Mouse (Mus musculus) limb, embryonic 10.5 days (tissue): ENCODE measurements around the gene Epb41l5. TPM values are rescaled to one million over a fixed set of nuclear protein-coding genes. Genes with fewer than 3 reads are reported as not detected.
A peak's percentile ranks its signal among the peaks of the same experiment; 100 is the strongest.

ENCODE experiments used
- DNase-seq: peaks from one replicate; pipeline ENCODE4 v3.0.0-alpha.2; 2017; ENCODE audit warnings: low spot score
- H3K27ac ChIP-seq: fragments of 300-500 bp; sonication (generic); 2 replicates; pipeline ENCODE4 v1.5.1; 2016; ENCODE audit warnings: mild to moderate bottlenecking
- H3K27me3 ChIP-seq: fragments of 300-500 bp; sonication (generic); 2 replicates; pipeline ENCODE4 v1.6.1; 2016; ENCODE audit warnings: low read depth, mild to moderate bottlenecking; ENCODE audit not compliant: poor library complexity, severe bottlenecking
- H3K36me3 ChIP-seq: fragments of 300-500 bp; sonication (generic); 2 replicates; pipeline ENCODE4 v1.6.1; 2016; ENCODE audit warnings: mild to moderate bottlenecking, moderate library complexity
- H3K4me1 ChIP-seq: fragments of 300-500 bp; sonication (generic); 2 replicates; pipeline ENCODE4 v1.6.1; 2016
- H3K4me3 ChIP-seq: fragments of 300-500 bp; sonication (generic); 2 replicates; pipeline ENCODE4 v1.5.1; 2016; ENCODE audit warnings: mild to moderate bottlenecking, moderate library complexity
- H3K9me3 ChIP-seq: fragments of 300-500 bp; sonication (generic); replicated peaks from 2 replicates; pipeline ENCODE4 v1.6.1; 2016; ENCODE audit warnings: mild to moderate bottlenecking
- WGBS: fragments of 180-500 bp; shearing (Covaris S2); methylation state at CpG from one replicate; pipeline ENCODE4 v1.1.7; 2016; 5-methylcytosine and 5-hydroxymethylcytosine counted together
- polyA plus RNA-seq: library from polyadenylated mRNA; unstranded; fragments of >200 nt; fragmentation: Nextera tagmentation; extraction: Ambion mirVana; gene quantifications from 2 replicates; pipeline ENCODE4 v1.2.1, GENCODE M21; 2016

The Epb41l5 gene
- polyA plus RNA-seq, 1 experiment from 2014 or later = 25.0 TPM

GRCm38 (mm10) chr1:119522726-119523125 lies 126.1 kb downstream of the Epb41l5 start:
- no peak for DNase-seq
- WGBS = 90% methylated on average over 4 of the region's 4 CpGs
- H3K4me1 ChIP-seq = peaks cover 23% of the 10 kb centered on the region
- H3K4me3 ChIP-seq = no peak overlapping the region
- no peaks in the 10 kb centered on the region for H3K27me3 ChIP-seq
- peaks cover 14% of the 10 kb centered on the region for H3K36me3 ChIP-seq
- H3K27ac ChIP-seq = no peak overlapping the region
- peaks cover 4% of the 10 kb centered on the region; the same call in 1 of the 2 replicates for H3K9me3 ChIP-seq

- WGBS = 83% methylated on average over 7 of the region's 7 CpGs
- H3K4me1 ChIP-seq = peaks cover 20% of the 10 kb centered on the region
- no peak overlapping the region for H3K27ac ChIP-seq
- H3K4me3 ChIP-seq = no peak overlapping the region
- no peak for DNase-seq
- no peaks in the 10 kb centered on the region for H3K27me3 ChIP-seq
- H3K9me3 ChIP-seq = no peaks in the 10 kb centered on the region; the same call in 1 of the 2 replicates
- H3K36me3 ChIP-seq = peaks cover 3% of the 10 kb centered on the region
Observed at GRCm38 (mm10) chr1:119521681-119522080, 127.1 kb downstream of the Epb41l5 start.

GRCm38 (mm10) chr1:119521029-119521428 lies 127.8 kb downstream of the Epb41l5 start:
- WGBS = 40% methylated on average over 2 of the region's 2 CpGs
- Histone ChIP-seq H3K27ac (no peak overlapping the region), H3K36me3 (no peaks in the 10 kb centered on the region), H3K9me3 (no peaks in the 10 kb centered on the region), H3K27me3 (no peaks in the 10 kb centered on the region), H3K4me1 (peaks cover 14% of the 10 kb centered on the region), H3K4me3 (no peak overlapping the region)
- DNase-seq = no peak

DNA sequence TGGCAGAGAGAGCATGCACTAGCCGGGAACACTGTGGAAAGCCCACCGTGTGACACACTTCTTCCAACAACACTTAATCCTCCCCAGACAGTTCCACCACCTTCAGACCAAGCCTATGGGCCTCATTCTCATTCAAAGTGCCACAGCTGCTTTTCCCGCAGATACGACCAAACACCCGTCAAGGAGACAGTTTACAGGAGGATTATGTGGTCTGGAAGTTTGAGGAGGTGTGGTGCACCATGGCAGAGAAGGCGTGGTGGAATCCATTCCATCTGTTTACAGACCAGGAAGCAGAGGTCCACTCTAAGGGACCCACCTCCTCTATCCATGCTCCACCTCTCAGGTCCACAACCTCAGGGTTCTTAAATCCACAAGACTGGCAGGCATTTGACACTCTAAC lies 129.5 kb downstream of the Epb41l5 start:
- Histone ChIP-seq H3K4me1 (no peaks in the 10 kb centered on the region), H3K4me3 (no peak overlapping the region), H3K27me3 (no peaks in the 10 kb centered on the region), H3K9me3 (no peaks in the 10 kb centered on the region), H3K36me3 (no peaks in the 10 kb centered on the region), H3K27ac (no peak overlapping the region)
- 66% methylated on average over 6 of the region's 6 CpGs for WGBS
- no peak for DNase-seq

GRCm38 (mm10) chr1:119518786-119519185 lies 130.0 kb downstream of the Epb41l5 start:
- Histone ChIP-seq H3K4me3 (no peak overlapping the region), H3K36me3 (no peaks in the 10 kb centered on the region), H3K4me1 (no peaks in the 10 kb centered on the region), H3K27me3 (no peaks in the 10 kb centered on the region), H3K9me3 (no peaks in the 10 kb centered on the region), H3K27ac (no peak overlapping the region)
- DNase-seq = no peak

- Histone ChIP-seq H3K4me1 (no peaks in the 10 kb centered on the region), H3K27me3 (no peaks in the 10 kb centered on the region), H3K9me3 (no peaks in the 10 kb centered on the region), H3K27ac (no peak overlapping the region), H3K4me3 (no peak overlapping the region), H3K36me3 (no peaks in the 10 kb centered on the region)
- no peak for DNase-seq
- 90% methylated on average over 7 of the region's 7 CpGs for WGBS
Observed at GRCm38 (mm10) chr1:119518060-119518459, 130.7 kb downstream of the Epb41l5 start.

GRCm38 (mm10) chr1:119510857-119511256 lies 137.9 kb downstream of the Epb41l5 start:
- Histone ChIP-seq H3K9me3 (no peaks in the 10 kb centered on the region), H3K4me1 (peaks cover 22% of the 10 kb centered on the region), H3K4me3 (no peak overlapping the region), H3K27ac (peak overlapping the region; percentile 74; the same call in 1 of the 2 replicates), H3K27me3 (0 out of 2 replicates have a peak, but pooled peaks cover 8% of the 10 kb centered on the region), H3K36me3 (no peaks in the 10 kb centered on the region)
- DNase-seq = no peak
- 67% methylated on average over 8 of the region's 8 CpGs for WGBS

GRCm38 (mm10) chr1:119510409-119510808 lies 138.4 kb downstream of the Epb41l5 start:
- peaks cover 25% of the 10 kb centered on the region for H3K4me1 ChIP-seq
- H3K36me3 ChIP-seq = no peaks in the 10 kb centered on the region
- no peak for DNase-seq
- no peaks in the 10 kb centered on the region for H3K9me3 ChIP-seq
- H3K4me3 ChIP-seq = no peak overlapping the region
- H3K27ac ChIP-seq = peak overlapping the region; percentile 74; the same call in 1 of the 2 replicates
- 0 out of 2 replicates have a peak, but pooled peaks cover 8% of the 10 kb centered on the region for H3K27me3 ChIP-seq
- WGBS = 64% methylated on average over 9 of the region's 9 CpGs

GRCm38 (mm10) chr1:119509474-119509873 lies 139.3 kb downstream of the Epb41l5 start:
- H3K27ac ChIP-seq = peak overlapping the region; percentile 74; the same call in 1 of the 2 replicates
- 0 out of 2 replicates have a peak, but pooled peaks cover 8% of the 10 kb centered on the region for H3K27me3 ChIP-seq
- H3K4me1 ChIP-seq = peaks cover 34% of the 10 kb centered on the region
- H3K36me3 ChIP-seq = no peaks in the 10 kb centered on the region
- no peak for DNase-seq
- no peak overlapping the region for H3K4me3 ChIP-seq
- no peaks in the 10 kb centered on the region for H3K9me3 ChIP-seq
- 87% methylated on average over 7 of the region's 7 CpGs for WGBS

DNA sequence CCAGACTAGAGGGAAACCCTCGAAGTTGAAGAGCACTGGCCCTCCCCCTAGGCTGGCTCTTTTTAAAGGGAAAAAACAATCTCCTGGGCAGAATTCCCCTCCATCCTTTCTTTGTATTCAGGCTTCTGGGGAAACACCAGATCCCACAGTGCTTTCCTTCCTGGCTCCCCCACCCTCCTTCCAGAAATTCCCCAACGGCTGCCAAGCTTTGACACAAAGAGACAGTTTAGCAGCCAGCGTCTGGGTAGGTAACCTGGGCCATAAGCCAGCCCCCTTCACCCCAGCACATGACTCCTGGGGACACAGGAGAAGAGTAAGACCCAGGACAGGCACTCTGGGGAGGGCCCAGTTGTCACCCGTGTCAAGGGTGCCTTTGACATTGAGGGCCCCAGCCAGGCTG lies 140.3 kb downstream of the Epb41l5 start:
- WGBS = 63% methylated on average over 4 of the region's 4 CpGs
- H3K4me1 ChIP-seq = peaks cover 43% of the 10 kb centered on the region
- no peak for DNase-seq
- H3K27me3 ChIP-seq = 0 out of 2 replicates have a peak, but pooled peaks cover 8% of the 10 kb centered on the region
- no peaks in the 10 kb centered on the region for H3K36me3 ChIP-seq
- no peak overlapping the region for H3K4me3 ChIP-seq
- H3K9me3 ChIP-seq = no peaks in the 10 kb centered on the region
- H3K27ac ChIP-seq = 0 out of 2 replicates have a peak overlapping the region, but pooled peaks have one; percentile 8

DNA sequence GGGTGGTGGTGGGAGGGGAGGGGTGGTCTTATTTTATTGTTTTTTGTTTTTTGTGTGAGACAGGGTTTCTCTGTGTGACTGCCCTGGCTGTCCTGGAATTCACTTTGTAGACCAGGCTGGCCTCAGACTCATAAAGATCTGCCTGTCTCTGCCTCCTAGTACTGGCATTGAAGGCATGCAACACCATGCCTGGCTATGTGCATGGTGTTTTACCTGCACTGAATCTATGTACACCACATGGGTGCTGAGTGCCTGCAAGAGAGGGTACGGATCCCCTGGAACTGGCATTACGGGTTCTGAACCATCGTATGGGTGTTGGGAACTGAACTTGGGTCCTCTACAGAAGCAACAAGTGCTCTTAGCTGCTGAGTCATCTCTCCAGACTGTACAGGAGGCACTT lies 142.8 kb downstream of the Epb41l5 start:
- H3K36me3 ChIP-seq = peaks cover 7% of the 10 kb centered on the region
- no peak overlapping the region for H3K4me3 ChIP-seq
- H3K4me1 ChIP-seq = peaks cover 50% of the 10 kb centered on the region
- 0 out of 2 replicates have a peak, but pooled peaks cover 8% of the 10 kb centered on the region for H3K27me3 ChIP-seq
- H3K9me3 ChIP-seq = no peaks in the 10 kb centered on the region
- 88% methylated on average over 3 of the region's 3 CpGs for WGBS
- H3K27ac ChIP-seq = no peak overlapping the region
- no peak for DNase-seq

- Histone ChIP-seq H3K4me3 (peak within 1 kb of the TSS; percentile 83), H3K27ac (peak within 1 kb of the TSS; percentile 87), H3K4me1 (peaks cover 38% of the 10 kb centered on the region), H3K36me3 (peaks cover 15% of the 10 kb centered on the region), H3K9me3 (no peaks in the 10 kb centered on the region), H3K27me3 (0 out of 2 replicates have a peak, but pooled peaks cover 8% of the 10 kb centered on the region)
- WGBS = under 1% methylated on average over 57 of the region's 57 CpGs
- DNase-seq = peak; percentile 90
Observed at GRCm38 (mm10) chr1:119504260-119505062, 144.3 kb downstream of the Epb41l5 start, which contains the start of gene Ralb. Ralb (minus strand) TSS chr1:119504794.

GRCm38 (mm10) chr1:119503808-119504207 lies 145.0 kb downstream of the Epb41l5 start:
- H3K4me1 ChIP-seq = peaks cover 40% of the 10 kb centered on the region
- H3K27ac ChIP-seq = peak overlapping the region; percentile 87
- no peak for DNase-seq

More at GRCm38 (mm10) chr1:119503808-119504207, 145.0 kb downstream of the Epb41l5 start:
- H3K36me3 ChIP-seq = peaks cover 15% of the 10 kb centered on the region
- 0 out of 2 replicates have a peak, but pooled peaks cover 8% of the 10 kb centered on the region for H3K27me3 ChIP-seq
- H3K9me3 ChIP-seq = no peaks in the 10 kb centered on the region
- 26% methylated on average over 5 of the region's 5 CpGs for WGBS
- H3K4me3 ChIP-seq = peak overlapping the region; percentile 83
